Comparison of ENCODE assay signal across 27 mouse cellular contexts in the genomic region with DNA sequence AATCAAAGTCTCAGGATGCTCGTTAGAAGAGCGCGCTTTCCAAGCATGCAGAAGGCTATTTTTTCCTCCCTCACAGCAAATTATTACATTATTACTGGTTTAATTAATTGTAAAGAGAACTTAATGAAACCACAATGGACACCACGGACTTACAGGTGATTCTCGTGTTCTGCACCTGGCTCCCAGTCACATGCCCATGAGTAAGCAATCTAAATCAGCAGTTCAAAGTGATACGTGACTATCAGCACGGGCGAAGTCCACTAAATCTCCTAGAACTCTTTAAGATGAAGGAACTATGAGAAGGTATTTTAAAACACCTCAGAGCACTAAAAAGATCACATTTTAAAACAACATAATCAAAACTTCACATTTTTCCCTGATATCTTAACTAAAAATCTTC. TPM values are rescaled to one million over a fixed set of nuclear protein-coding genes. Genes with fewer than 3 reads are reported as not detected.
A peak's percentile ranks its signal among the peaks of the same experiment; 100 is the strongest.
DNase-seq lines count a peak whose midpoint lies in the region; ATAC-seq and TF ChIP-seq lines count a peak whose summit lies in the region.
"Had no signal": no experiment of that assay in that cellular context is flagged by ENCODE, and none has a peak within 500 bp of the region (broad histone marks: within the 10 kb centered on the region; RNA-seq: fewer than 3 reads in every experiment).

No protein-coding gene starts in this region.

- DNase-seq in ZHBTc4 (ENCODE audit: low read depth, low spot score) = peak; percentile 7
- DNase-seq in yolk sac, embryonic 10.5 days (ENCODE audit: low spot score) = peak; percentile 61
- no peak for DNase-seq in testis, postnatal 14 days (ENCODE audit: low spot score)
- DNase-seq in kidney, adult 8-10 months = no peak
- DNase-seq in spleen, adult 18-20 months = no peak
- DNase-seq: adrenal gland, adult 8-10 months; adrenal gland, postnatal 14 days; cerebellum, adult 11 months; cerebellum, adult 18-20 months; cerebellum, adult 8-10 months; cerebellum, adult 9-11 months; cerebellum, postnatal 14 days; cerebellum, postnatal 36 days; embryo, embryonic 11 days had no signal

- no peak overlapping the region for H3K9ac ChIP-seq in intestine, embryonic 16.5 days (ENCODE audit: low read depth, low read length)
- H3K9ac ChIP-seq in neural tube, embryonic 15.5 days (replicated peaks) = no peak overlapping the region
- H3K9ac ChIP-seq: embryonic facial prominence, embryonic 13.5 days; embryonic facial prominence, embryonic 15.5 days; forebrain, embryonic 12.5 days had no signal

- WGBS in intestine, embryonic 16.5 days = 76% methylated on average over 8 of the region's 8 CpGs
- 41% methylated on average over 8 of the region's 8 CpGs for WGBS in small intestine, adult 2 months
- 73% methylated on average over 8 of the region's 8 CpGs for WGBS in neural tube, embryonic 15.5 days

- H3K4me1 ChIP-seq in intestine, embryonic 16.5 days (ENCODE audit: control insufficient read depth, insufficient read depth, low read length) = 0 out of 2 replicates have a peak, but pooled peaks cover 2% of the 10 kb centered on the region
- peaks cover 3% of the 10 kb centered on the region; the same call in 1 of the 2 replicates for H3K4me1 ChIP-seq in small intestine, adult 2 months (ENCODE audit: control insufficient read depth, insufficient read depth, insufficient read length, low read length)
- no peaks in the 10 kb centered on the region for H3K4me1 ChIP-seq in neural tube, embryonic 15.5 days
- H3K4me1 ChIP-seq: embryonic facial prominence, embryonic 13.5 days; embryonic facial prominence, embryonic 15.5 days; forebrain, embryonic 12.5 days had no signal

- peak; percentile 85 for ATAC-seq in intestine, embryonic 16.5 days
- ATAC-seq in neural tube, embryonic 15.5 days (ENCODE audit: low FRiP score) = no peak
- ATAC-seq: activated CD4-positive, CD25-positive, alpha-beta regulatory T cell, adult 4 months; forebrain, embryonic 14.5 days; forebrain, embryonic 16.5 days; Patski had no signal

- TF ChIP-seq POLR2A in small intestine, adult 2 months (IDR thresholded peaks at IDR 0.05; ENCODE audit: low read depth, low read length) = no peak

- H3K4me2 ChIP-seq in intestine, embryonic 16.5 days (ENCODE audit: low read depth, low read length) = no peak overlapping the region
- no peak overlapping the region for H3K4me2 ChIP-seq in neural tube, embryonic 15.5 days
- H3K4me2 ChIP-seq: embryonic facial prominence, embryonic 13.5 days; embryonic facial prominence, embryonic 15.5 days; forebrain, embryonic 12.5 days had no signal

- H3K4me3 ChIP-seq in intestine, embryonic 16.5 days (ENCODE audit: low read length) = no peak overlapping the region
- no peak overlapping the region for H3K4me3 ChIP-seq in small intestine, adult 2 months (ENCODE audit: low read depth, low read length)
- H3K4me3 ChIP-seq in neural tube, embryonic 15.5 days (replicated peaks) = no peak overlapping the region
- H3K4me3 ChIP-seq: embryonic facial prominence, embryonic 13.5 days; embryonic facial prominence, embryonic 15.5 days; erythroblast, embryonic 14.5 days; forebrain, embryonic 10.5 days; forebrain, embryonic 12.5 days had no signal

- no peaks in the 10 kb centered on the region for H3K9me3 ChIP-seq in intestine, embryonic 16.5 days (ENCODE audit: control insufficient read depth, low read length)
- H3K9me3 ChIP-seq in neural tube, embryonic 15.5 days (replicated peaks) = no peaks in the 10 kb centered on the region
- H3K9me3 ChIP-seq: embryonic facial prominence, embryonic 13.5 days; embryonic facial prominence, embryonic 15.5 days; forebrain, embryonic 10.5 days; forebrain, embryonic 12.5 days; G1E had no signal

- TF ChIP-seq CTCF in small intestine, adult 2 months (IDR thresholded peaks at IDR 0.05; ENCODE audit: extremely low read depth, insufficient read length, insufficient replicate concordance, low read depth, low read length) = no peak

- no peaks in the 10 kb centered on the region for H3K27me3 ChIP-seq in intestine, embryonic 16.5 days (replicated peaks; ENCODE audit: control insufficient read depth, insufficient read depth, low read length)
- no peaks in the 10 kb centered on the region for H3K27me3 ChIP-seq in small intestine, adult 2 months (ENCODE audit: control insufficient read depth, insufficient read depth, low read length)
- no peaks in the 10 kb centered on the region for H3K27me3 ChIP-seq in neural tube, embryonic 15.5 days (replicated peaks)
- H3K27me3 ChIP-seq: embryonic facial prominence, embryonic 13.5 days; embryonic facial prominence, embryonic 15.5 days; forebrain, embryonic 12.5 days; Patski had no signal

- H3K36me3 ChIP-seq in intestine, embryonic 16.5 days (ENCODE audit: control insufficient read depth, insufficient read depth, low read length) = 0 out of 2 replicates have a peak, but pooled peaks cover 5% of the 10 kb centered on the region
- H3K36me3 ChIP-seq in small intestine, adult 2 months (ENCODE audit: control insufficient read depth, insufficient read depth, low read length) = peaks cover 31% of the 10 kb centered on the region
- peaks cover 13% of the 10 kb centered on the region for H3K36me3 ChIP-seq in neural tube, embryonic 15.5 days

- peak overlapping the region; percentile 1; the same call in 1 of the 2 replicates for H3K27ac ChIP-seq in intestine, embryonic 16.5 days (ENCODE audit: low read length)
- H3K27ac ChIP-seq in small intestine, adult 2 months (ENCODE audit: insufficient read depth, low read depth, low read length) = peak overlapping the region; percentile 33; the same call in 1 of the 2 replicates
- H3K27ac ChIP-seq in neural tube, embryonic 15.5 days (replicated peaks) = no peak overlapping the region
- H3K27ac ChIP-seq: embryonic facial prominence, embryonic 13.5 days; embryonic facial prominence, embryonic 15.5 days; forebrain, embryonic 10.5 days; forebrain, embryonic 12.5 days had no signal

RNA-seq across cellular contexts. Expression of a gene that starts 54.0 kb away (rescaled TPM):
- polyA plus RNA-seq in intestine, embryonic 16.5 days (2015; fragmentation: Nextera tagmentation; extraction: Ambion mirVana) = 22.5 and 23.5 TPM in 2 replicates
- 11.1 and 18.6 TPM in 2 replicates for polyA plus RNA-seq in small intestine, adult 2 months (2012; rRNA removed)
- 12.1 and 16.3 TPM in 2 replicates for polyA plus RNA-seq in neural tube, embryonic 15.5 days (2015; fragmentation: Nextera tagmentation; extraction: Ambion mirVana)

Comparison
In these comparisons a context has a peak if more than half of its experiments do, and no peak if none do; other contexts are left out.
1. DNase-seq: peak in ZHBTc4 (single experiment) and yolk sac, embryonic 10.5 days (single experiment); none in testis, postnatal 14 days (single experiment), kidney, adult 8-10 months (0 of 2) and spleen, adult 18-20 months (0 of 2).